Mouse (Mus musculus) embryonic fibroblast, embryonic 13.5 days (primary cell): Measurements from ENCODE around the gene Usp50.

Source experiments
- CTCF ChIP-seq: IDR thresholded peaks from 2 replicates; pipeline ENCODE4 v1.5.1; 2011; ENCODE audit warnings: mild to moderate bottlenecking, control low read depth, low read length, moderate library complexity, borderline replicate concordance; ENCODE audit not compliant: insufficient read depth
- POLR2A ChIP-seq: IDR thresholded peaks from 2 replicates; pipeline ENCODE4 v1.6.1; 2011; ENCODE audit warnings: low read depth, mild to moderate bottlenecking, control low read depth, low read length, moderate library complexity

GRCm38 (mm10) chr2:126776416-126776815 lies 6.9 kb downstream of the Usp50 start:
- no peak for TF ChIP-seq CTCF
- no peak for TF ChIP-seq POLR2A
